Mouse (Mus musculus): ENCODE measurements at regions not wholly inside any gene's neighbourhood (a gene's known extent, or its start where the extent isn't known, plus 50 kb on each side); places are given as distances from the start of the nearest gene placed in this dataset.

DNA sequence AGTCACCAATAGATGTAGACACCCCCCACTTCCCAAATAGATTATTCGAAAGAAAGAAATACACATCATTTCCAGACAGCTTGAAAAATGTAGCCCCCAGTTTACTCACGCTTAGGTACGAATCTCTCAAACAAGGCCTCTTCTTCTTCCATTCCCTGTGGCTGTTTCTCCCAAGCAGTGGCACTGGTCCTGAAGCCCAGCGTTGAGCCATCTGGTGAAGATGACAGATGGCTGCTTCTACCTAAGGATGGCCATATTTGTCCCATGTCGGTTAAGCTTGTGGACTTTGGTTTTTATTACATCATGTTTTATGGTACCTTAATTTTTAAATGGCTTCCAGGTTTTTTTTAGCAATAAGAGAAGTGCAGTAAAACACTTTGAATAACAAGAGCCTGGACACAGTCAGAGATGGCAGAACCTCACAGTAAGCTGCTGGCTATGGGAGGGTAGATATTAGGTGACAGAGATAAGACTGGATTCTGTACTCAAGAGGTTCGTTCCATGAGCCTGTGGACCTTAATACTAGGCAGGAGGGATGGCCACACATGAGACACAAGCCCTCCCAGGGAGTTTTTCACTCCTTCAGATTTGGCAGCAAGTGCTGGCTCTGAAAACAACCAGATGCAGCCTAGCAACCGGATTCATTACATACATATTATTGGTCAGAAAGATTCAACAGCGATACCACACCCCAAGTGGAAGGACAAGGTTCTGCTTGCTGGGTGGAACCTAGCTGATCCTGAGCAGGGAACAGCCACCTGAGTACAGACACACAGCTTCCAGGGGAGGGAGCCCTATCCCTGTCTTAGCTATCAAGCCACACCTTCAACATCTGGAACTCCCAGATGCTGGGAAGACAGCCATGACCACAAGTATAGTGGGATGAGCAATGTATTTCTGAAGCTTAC is 59.4 kb upstream of the Tmprss2 start:
- Histone ChIP-seq H3K4me2 (ENCODE audit: low read depth, low read length) (no peak overlapping the region), H3K9me3 (ENCODE audit: low read length) (no peaks in the 10 kb centered on the region), H3K4me1 (ENCODE audit: insufficient read depth, low read length) (no peaks in the 10 kb centered on the region), H3K9ac (replicated peaks; ENCODE audit: low read length) (no peak overlapping the region), H3K27me3 (ENCODE audit: insufficient read depth, low read length) (no peaks in the 10 kb centered on the region), H3K4me3 (ENCODE audit: low read length) (no peak overlapping the region), H3K27ac (peak overlapping the region; percentile 22; the same call in 1 of the 2 replicates), H3K36me3 (ENCODE audit: insufficient read depth, low read length) (no peaks in the 10 kb centered on the region)
- 64% methylated on average over 8 of the region's 8 CpGs for WGBS
- DNase-seq (ENCODE audit: low spot score) (peak; percentile 50), ATAC-seq (peak; percentile 58)
- peak; percentile 52 for TF ChIP-seq CTCF (IDR thresholded peaks at IDR 0.05; ENCODE audit: low read depth)

- no peaks in the 10 kb centered on the region for H3K4me1 ChIP-seq (ENCODE audit: insufficient read depth, low read length)
- ATAC-seq = no peak
- H3K9ac ChIP-seq (replicated peaks; ENCODE audit: low read length) = no peak overlapping the region
- H3K36me3 ChIP-seq (ENCODE audit: insufficient read depth, low read length) = no peaks in the 10 kb centered on the region
- H3K9me3 ChIP-seq (ENCODE audit: low read length) = no peaks in the 10 kb centered on the region
- no peak for DNase-seq (ENCODE audit: low spot score)
- no peaks in the 10 kb centered on the region for H3K27me3 ChIP-seq (ENCODE audit: insufficient read depth, low read length)
- no peak overlapping the region for H3K4me3 ChIP-seq (ENCODE audit: low read length)
- no peak overlapping the region for H3K4me2 ChIP-seq (ENCODE audit: low read depth, low read length)
- H3K27ac ChIP-seq = no peak overlapping the region
- TF ChIP-seq CTCF (IDR thresholded peaks at IDR 0.05; ENCODE audit: low read depth) = peak; percentile 35; the same call in 1 of the 2 replicates
- WGBS = 28% methylated on average over 1 of the region's 1 CpGs
Measured at GRCm38 (mm10) chr16:97667536-97667935, 56.5 kb upstream of the Tmprss2 start.

- Histone ChIP-seq H3K9ac (replicated peaks; ENCODE audit: low read length) (no peak overlapping the region), H3K4me1 (ENCODE audit: insufficient read depth, low read length) (no peaks in the 10 kb centered on the region), H3K27ac (no peak overlapping the region), H3K9me3 (ENCODE audit: low read length) (no peaks in the 10 kb centered on the region), H3K36me3 (ENCODE audit: insufficient read depth, low read length) (no peaks in the 10 kb centered on the region), H3K4me2 (ENCODE audit: low read depth, low read length) (no peak overlapping the region), H3K27me3 (ENCODE audit: insufficient read depth, low read length) (no peaks in the 10 kb centered on the region), H3K4me3 (ENCODE audit: low read length) (no peak overlapping the region)
- no peak for TF ChIP-seq CTCF (IDR thresholded peaks at IDR 0.05; ENCODE audit: low read depth)
- no peak for DNase-seq (ENCODE audit: low spot score)
- ATAC-seq = no peak
- WGBS = 96% methylated on average over 1 of the region's 1 CpGs
Measured at GRCm38 (mm10) chr16:97665518-97665917, 54.5 kb upstream of the Tmprss2 start.
